Mouse (Mus musculus): ENCODE measurements around the gene Akirin1.

Akirin1 gene

DNA sequence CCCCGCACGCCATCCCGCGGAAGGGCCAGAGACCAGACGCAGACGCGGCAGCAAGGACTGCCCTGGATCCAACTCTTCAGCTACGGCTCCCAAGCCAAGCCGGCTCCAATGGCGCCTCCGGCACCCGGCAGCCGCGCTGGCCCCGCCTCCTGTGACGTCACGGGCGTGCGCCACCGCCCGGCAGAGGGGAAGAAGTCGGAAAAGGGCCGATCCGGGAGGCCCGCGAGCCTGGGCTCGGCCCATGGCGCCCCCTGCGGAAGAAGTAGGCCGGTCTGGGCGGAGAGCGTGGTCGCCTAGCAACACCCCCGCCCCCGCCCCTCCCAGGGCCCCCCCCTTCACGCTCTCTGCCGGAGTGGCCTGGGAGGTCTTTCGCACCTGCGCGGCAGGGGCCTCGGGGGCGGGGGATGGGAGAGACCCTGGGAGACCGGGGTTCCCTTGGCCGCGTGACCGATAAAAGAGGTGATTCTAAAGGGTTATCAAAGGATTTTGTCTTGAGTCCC lies at the start of gene Akirin1:
Gene Akirin1, minus strand, starts transcription at position 194 of the 500 bp plus-strand sequence.
- DNase-seq = peak; percentile 98

DNA sequence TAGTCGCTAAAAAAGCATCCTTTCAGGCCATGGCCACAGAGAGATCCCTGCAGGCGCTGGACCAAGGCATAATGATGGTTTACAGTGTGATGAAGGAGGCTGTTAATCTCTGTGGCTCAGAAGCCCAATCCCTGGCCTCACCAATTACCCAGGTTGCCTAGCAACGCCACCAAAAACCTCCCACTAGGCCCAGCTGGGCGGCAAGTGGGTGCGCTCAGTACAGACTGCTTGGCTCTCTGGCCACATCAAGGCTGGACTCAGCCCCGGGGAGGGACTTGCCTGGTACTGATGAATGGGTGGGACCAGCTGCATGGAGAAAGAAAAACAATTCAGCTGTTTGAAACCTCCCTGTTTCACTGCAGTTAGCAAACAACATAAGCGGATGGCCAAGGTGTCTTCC lies 47.7 kb upstream of the Akirin1 start:
- no peak for DNase-seq

DNA sequence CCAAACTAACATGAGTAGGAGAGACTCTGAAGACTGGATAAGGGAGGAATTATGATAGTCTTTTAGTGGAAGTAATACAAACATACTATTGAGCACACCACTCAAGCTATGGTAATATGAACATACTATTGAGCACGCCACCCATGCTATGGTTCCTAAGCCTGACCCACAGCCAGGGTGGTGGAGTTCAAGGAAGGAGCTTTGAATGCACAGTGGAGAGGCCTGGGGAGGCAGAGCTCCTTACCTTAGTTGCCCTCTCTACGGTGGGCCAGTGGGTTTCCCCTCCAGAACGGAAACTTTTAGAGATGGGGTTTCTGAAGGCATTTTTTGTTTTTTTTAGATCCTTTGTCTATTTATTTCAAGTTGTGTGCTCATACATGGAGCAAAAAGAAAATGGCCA lies 47.3 kb upstream of the Akirin1 start:
- no peak for DNase-seq

DNA sequence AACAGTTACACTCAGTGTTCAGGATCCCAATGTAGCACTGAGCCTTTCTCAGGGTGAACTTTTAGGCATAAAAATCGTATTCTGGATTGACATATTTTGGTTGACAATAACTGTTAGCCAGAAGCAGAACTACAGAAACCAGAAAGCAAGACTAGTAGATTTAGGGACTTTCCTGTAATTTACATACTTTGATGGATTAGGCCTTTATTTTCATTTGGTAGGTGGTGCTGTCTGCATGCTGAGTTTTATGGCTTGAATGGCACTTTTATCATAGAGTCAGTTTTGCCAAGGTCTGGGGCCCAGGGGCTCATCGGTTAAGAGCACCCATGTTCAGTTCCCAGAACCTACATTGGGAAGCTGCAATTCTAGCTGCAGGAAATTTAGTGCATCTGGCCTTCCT lies 44.9 kb upstream of the Akirin1 start:
- DNase-seq = no peak

DNA sequence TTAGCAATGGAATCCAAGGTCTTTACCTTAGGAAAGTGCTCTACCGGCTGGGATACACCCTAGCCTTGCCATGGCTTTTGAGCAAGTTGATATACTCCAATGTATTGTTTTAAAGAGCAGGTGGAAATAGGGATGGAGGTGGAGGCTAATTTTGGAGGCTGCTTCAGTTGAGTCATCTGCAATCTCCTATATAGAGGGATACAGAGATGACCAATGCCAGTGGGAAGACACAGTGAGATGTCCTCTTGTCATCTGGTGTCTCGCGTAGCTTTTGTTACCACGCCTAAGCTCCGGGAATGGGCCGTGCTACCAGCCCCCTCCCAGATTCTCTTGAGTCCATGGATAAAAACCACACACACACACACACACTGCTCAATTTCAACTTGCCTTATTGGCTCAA lies 43.0 kb upstream of the Akirin1 start:
- DNase-seq = no peak

DNA sequence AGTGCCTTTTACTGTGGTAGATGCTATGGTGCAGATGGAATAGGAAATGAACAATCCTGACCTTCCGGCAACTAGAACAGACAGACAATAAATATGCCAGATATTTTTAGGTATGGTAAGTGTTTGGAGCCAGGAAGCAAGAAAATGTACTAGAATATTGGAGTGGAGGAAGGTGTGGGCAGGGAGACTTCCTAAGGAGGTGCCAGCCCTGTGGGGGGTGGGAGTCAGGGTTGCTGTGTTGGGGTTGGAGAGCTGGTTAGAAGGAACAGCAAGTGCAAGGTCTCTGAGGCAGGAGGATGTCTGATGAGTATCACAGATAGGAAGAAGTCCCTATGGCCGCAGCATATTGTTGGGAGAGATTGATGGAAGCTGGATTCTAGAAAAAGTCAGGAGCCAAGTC lies 42.5 kb upstream of the Akirin1 start:
- DNase-seq = no peak

DNA sequence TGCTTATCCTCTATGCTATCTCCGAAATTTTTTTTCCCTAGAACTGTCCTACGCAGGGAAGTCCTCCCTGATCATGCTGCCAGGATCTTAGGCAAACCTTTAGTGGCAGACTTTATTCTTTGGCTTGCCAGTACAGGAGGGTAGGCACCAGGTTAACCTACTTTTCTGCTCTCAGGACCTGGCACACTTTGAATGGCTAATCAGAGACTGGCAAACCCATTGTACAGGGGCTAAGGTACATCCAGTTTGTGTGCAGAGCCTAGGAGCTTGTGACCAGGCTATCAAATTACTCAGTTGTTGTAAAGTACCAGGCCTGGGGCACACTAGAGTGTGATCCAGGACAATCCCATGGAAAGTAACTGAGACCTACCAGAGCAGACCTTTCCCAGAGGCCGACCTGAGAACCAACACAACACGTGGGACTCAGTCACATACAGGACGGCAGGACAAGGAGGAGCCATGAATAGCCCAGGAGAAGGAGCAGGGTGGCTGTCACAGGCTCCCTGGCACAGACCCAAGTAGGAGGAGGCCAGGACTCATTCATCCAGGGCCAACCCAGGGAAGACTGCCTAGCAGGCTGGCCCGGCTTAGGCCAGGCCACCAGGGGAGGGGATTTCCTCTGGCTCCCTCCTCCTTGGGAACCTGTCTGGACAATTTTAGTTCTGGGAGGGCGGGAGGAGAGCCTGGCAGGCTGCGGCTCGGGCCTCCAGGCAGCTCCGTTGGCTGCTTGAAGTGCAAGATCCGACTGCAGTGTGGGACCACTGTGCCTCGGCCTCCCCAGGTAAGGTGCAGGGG lies 37.2 kb upstream of the Akirin1 start, which contains the start of gene Rhbdl2:
Gene Rhbdl2, plus strand, starts transcription at position 684 of the 795 bp plus-strand sequence.
- DNase-seq = peak; percentile 83

DNA sequence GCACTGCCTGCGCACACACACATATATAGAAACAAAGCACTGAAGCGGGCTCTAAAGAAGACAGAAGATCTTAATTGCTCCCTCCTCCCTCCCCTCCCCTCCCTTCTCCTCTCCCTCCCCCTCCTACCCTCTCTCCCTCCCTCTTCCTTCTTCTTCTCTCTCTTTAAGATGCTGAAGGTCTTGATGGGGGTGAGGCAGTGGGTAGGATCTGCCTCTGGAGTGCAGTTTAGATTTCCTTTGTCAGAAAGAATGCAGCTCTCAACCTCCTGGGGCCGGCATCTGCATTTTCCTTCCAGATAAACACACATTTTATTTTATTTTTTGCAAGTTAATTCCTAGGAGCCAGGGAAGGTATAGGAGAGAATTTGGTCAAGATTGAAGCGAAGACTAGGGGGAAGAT lies 18.1 kb upstream of the Akirin1 start:
- DNase-seq = no peak

DNA sequence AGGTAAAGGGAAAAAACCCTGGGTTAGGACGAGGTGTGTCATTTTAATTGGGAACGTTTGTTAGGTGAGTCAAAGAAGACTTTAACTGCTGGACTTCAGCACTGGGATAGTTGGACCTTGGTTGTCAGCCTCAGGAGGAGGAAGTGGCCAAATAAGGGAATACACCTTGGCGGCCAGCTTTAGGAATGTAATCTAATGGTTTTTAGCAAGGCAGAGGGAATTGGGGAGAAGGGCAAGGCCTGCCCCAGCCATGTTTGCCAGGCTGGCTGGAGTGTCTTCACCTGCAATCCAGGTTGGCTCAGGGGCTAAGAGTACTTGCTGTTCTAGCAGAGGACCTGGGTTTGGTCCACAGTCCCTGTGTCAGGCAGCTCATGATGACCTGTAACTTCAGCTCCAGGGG lies 17.7 kb upstream of the Akirin1 start:
- no peak for DNase-seq

DNA sequence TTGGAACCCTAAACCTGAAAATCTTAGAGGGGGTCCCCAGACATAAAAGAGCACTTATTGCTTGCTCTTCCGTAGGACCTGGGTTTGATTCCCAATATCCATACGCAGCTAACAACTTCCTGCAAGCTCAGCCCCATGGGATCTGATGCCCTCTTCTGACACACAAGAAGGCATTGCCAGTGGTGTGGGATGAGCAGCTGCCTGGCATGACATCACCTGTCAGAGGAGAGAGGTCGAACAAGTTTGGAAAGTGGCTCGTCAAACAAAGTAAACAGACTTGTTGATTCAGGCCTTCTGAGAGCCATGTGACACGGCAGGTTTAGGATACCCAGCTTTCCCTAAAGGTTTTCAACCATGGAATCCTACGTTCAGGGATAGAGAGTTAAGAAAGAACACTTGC lies 14.9 kb upstream of the Akirin1 start:
- no peak for DNase-seq

DNA sequence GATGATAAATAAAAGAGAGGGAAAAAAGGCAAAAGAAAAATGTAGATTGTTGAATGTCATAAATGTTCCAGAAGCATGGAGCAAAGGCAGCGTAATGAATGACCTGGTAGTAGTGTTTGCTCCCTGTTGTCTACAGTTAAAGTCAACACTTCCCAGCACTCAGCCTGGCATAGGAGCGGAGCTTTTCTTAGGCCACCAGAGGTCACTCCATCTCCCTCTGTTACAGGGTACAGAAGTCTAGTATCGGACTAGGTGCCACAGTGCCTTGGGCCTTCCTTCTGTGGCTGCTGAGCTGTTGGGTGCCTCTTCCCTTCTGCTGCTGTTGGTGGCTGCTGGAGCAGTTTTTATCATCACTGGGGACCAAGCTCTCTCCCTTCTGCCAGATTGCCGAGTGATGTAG lies 8.2 kb upstream of the Akirin1 start:
- DNase-seq = peak; percentile 28

DNA sequence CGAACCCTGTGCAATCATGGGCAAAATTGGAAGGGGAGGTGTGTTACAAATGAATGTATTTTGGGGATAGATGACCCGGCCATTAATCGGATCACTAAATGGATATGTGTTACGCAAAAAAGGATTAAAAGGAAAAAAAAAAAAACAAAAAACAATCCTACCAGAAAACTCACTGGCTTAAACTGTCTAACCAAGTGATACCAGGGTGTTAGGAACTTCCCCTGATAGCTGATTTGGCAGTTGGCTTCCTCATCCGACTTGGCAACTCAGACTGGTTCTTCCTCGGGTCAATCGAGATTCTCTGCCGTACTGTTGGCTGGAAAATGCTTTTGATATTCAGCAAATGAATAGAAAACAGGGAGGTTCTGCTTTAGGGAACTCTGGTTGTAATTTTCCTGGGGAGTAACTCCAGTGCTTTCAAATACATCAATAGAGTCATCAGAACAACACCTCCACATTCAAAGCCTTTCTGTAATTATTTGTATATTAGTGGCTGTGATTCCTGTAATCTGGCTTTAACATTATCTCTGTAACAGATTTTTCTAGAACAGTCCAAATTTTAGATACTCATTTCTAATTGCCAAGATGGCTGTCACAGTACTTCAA lies 665 bp upstream of the Akirin1 start:
- no peak for DNase-seq

DNA sequence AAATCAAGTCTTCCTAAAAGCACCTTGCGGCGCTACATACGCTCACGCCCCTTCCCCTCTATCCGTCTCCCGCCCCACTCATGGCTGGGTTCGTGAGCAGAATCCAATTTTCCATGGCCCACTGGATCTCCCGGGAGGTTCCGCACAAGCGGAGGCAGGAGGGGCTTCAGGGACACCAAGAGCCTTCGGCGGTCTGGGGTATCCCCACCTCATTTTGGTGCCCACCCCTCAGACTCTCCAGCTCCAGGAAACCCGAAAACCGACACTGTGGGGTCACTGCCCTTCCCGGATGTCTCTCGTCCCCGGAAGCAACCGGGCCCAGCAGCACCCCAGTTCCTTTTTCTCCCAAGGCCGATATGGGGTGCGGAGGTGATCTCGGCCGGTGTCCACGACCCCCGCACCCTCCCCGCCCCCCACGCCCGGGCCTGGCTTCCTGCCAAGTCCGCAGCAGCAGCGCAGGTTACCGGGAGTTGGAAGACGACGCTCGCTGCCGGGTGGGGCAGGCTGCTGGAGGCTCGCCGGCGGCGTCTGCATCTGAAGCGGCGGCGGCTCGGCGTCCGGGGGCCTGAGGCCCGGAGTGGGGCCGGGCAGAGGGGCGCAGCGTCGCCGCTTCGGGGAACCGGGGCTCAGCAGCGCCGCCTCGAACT lies 538 bp downstream of the Akirin1 start:
- peak; percentile 29 for DNase-seq

DNA sequence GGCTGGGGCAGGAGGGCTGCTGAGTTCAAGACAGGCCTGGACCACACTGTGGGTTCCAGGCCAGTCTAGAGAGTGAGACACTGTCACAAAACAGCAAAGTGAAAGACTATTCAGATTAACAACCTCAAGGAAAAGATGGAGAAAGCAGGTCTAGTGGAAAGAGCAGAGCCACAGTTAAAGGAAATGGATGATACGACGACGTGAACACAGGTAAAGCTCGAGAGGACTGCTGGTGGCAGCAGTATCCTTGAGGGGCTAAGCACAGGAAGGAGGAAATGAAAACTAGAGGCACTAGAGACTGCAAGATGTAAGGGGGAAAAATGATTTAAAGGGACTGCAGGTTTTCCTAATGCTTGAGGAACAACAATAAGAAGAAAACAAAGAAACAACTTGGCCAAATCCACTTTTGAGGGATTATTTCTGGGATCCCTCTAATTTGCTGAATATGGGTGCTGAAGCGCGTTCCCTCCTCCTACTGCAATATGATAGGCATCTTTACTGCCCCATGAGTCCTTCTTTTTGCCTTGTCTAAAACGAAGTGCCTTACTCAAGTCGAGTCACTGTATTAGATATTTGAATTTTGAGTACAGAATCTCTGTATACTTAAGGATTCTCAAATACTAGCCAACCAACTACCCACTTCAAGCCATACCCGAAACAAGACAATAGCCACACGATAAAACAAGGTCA lies 1.3 kb downstream of the Akirin1 start:
- no peak for DNase-seq

DNA sequence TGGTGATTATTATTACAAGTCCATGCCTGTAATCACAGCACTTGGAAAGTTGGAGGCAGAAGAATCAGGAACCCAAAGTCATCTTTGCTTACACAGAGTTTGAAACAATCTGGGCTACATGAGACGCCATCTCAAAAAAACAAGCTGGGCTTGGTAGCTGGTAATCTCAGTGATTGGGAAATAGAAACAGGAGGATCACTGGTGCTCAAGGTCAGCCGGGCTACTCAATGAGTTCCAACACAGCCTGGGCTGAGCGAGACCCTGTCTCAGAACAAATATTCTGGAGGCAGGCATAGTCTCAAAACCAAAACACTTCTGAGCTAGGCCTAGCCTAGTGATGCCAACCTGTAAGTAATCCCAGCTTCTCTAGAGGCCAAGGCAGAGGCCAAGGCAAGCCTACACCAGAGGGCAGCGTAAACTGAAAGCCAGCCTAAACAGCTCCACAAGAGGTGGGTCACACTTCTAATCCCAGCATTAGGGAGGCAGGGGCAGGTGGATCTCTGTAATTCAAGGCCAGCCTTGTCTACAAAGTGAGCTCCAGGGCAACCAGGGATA lies 4.8 kb downstream of the Akirin1 start:
- DNase-seq = no peak

DNA sequence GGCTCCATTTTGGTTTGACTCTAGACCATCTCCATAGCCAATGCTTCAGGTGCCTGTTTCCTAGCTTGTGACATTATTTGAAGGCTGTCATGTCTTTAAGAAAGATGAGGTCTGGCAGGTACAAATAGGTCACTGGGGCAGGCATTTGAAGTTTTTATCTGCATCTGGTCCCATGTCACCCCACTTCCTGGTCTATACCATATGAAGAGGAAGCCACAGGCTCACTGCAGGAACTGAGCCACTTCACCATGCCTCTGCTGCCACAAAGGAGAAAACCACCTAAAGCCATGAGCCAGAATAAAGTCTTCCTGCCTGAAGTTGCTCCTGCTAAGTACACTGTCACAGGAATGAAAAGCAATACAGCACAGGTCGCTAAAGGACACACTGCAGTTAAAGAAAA lies 7.3 kb downstream of the Akirin1 start:
- no peak for DNase-seq

DNA sequence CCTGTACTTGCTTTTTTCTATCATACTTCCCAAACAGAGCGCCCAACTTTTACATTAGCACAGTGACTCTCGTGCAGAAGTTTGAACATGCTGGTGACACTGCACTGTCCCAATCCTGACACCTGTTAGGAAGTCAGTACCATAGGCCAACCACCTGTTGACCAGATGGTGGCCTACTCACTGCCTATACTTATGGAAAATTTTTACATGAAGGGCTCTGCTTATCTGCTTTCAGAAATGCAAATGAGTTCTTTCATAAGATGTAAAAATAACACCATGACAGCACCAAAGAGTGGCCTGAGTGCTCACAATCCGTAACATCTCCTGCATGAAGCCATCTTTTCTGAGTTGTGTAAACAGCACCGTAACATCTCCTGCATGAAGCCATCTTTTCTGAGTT lies 11.4 kb downstream of the Akirin1 start:
- no peak for DNase-seq

DNA sequence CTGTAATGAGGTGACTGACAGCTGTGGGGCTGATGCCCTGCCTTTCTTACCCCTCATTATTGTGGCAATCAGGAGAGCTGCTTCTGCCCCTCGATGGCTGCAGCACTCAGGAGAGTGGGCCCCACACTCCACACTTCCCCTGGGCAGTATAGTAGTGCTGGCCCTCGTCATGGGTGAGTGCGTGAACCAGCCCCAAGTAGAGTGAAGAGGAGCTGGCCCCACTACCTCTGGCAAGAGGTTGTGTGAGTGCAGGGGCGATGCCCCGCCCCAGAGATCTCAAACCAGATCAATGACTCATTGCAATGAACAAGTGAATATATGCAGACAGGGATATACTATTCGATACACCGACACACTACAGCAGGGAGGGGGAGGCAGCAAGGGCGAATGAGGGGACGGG lies 16.6 kb downstream of the Akirin1 start:
- no peak for DNase-seq

DNA sequence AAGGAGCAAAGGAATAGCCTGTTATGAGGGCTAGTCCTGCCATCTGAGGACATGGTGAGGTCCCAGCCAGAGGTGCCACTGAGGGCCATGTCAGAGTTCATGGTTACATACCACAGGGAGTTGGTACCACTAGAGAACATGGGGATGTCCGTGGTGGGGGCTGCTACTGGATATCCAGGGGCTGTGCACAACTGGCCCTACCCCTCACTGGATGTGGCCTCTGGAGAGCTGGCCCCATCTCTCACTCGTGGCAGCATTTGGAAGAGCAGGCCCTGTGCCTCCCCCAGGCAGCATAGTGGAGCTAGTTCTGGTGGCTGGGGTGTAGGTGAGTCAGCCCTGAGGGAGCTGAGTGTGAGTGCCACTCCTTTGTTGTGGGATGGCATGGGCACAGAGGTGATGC lies 17.2 kb downstream of the Akirin1 start:
- DNase-seq = no peak

DNA sequence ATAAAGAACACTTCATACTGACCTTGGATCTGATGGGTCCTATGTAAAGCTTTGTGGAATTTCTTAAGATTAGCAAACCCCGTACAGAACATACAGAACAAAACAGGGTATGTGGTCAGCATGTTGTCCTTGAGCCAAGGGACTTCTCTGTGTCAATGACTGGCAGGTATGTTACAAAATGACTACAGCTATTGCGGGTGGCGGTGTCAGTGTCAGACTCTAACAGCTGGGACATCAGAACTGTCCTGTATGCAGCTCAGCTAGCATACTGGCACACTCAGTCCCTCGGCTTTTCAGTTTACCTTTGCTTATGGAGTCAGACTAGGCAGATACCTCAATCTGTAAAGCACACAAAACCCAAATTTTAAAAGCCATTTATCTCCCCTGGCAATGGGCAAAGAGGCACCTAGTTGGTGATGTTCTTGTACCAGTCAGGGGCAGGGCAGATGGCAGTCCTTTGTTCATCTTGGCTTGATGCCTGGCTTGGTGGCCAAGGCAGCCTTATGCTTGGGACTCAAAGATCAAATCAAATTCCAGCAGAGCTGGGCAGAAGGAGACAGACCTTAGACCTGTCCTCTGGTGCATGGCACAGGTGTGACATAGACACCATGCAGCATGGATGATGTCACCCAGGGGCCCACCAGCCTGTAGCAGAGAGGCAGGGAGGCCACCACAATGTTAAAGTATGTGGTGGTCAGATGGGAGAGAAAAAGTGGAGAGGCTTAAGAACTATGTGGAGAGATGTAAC lies 17.8 kb downstream of the Akirin1 start:
- no peak for DNase-seq

DNA sequence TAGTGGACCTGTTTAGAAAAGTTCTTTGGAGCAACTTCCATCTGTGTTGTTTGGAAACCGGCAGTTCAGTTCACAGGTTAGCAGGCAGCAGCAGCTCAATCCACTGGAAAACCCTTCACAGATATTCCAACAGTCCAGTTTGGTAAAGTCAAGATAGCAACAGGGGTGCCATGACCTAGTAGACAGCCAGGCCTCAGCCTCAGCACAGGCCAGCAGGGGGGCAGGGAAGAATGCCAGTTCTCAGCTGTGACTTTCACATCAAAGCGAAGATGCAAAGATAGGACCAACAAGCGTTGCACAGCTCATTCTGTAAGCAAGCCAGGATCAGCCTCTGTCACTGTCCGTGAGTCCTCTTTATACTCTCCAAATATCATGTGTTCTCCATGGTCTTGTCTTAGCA lies 28.4 kb downstream of the Akirin1 start:
- DNase-seq = no peak

DNA sequence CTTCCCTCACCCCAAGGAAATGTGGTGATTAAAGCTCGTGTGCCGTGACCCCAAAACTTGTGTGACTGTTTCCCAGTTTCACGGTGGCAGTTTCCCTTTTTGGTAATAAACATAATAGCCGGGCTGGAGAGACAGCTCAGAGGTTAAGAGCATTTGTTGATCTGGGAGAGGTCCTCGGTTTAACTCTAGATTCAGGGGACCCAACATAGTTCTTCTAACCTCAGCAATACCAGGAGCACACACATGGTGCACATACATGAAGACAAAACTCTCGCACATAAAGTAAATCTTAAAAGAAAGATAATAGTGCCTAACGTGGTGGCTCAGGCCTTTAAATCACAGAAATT lies 31.7 kb downstream of the Akirin1 start:
- DNase-seq = no peak

Data from kidney, adult 18-20 months (tissue).